Mouse (Mus musculus) embryonic fibroblast, embryonic 13.5 days (primary cell): ENCODE results near the gene Il17ra.

Experiments
- CTCF ChIP-seq: IDR thresholded peaks from 2 replicates; pipeline ENCODE4 v1.5.1; 2011; ENCODE audit warnings: mild to moderate bottlenecking, control low read depth, low read length, moderate library complexity, borderline replicate concordance; ENCODE audit not compliant: insufficient read depth
- POLR2A ChIP-seq: IDR thresholded peaks from 2 replicates; pipeline ENCODE4 v1.6.1; 2011; ENCODE audit warnings: low read depth, mild to moderate bottlenecking, control low read depth, low read length, moderate library complexity

DNA sequence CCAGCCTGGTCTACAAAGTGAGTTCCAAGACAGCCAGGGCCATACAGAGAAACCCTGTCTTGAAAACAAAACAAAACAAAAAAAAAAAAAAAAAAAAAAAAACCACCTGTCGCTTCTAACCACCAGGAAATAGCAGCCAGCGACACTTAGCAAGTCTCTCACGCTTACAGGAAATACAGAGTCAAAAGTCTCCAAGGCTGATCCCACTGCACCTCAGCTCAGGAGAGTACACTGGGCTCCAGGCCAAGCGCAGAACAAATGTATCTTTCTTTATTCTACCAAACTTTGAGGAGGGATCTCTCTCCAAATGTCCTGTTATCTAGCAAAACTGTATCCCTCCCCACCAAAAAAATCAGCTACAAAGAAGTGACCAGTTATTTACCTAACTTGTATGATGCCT, 66.1 kb downstream of the Il17ra start:
- no peak for TF ChIP-seq CTCF
- no peak for TF ChIP-seq POLR2A
